Mouse (Mus musculus) midbrain, embryonic 16.5 days (tissue): ENCODE measurements around the gene Rfc5. TPM values are rescaled to one million over a fixed set of nuclear protein-coding genes. Genes with fewer than 3 reads are reported as not detected.

Source experiments
- ATAC-seq: fragments of 200-750 bp; cut with Nextera tagmentation; 2 replicates; pipeline ENCODE4 v1.8.0; 2017; ENCODE audit warnings: moderate TSS enrichment
- H3K27ac ChIP-seq: fragments of 300-500 bp; sonication (generic); 2 replicates; pipeline ENCODE4 v1.5.1; 2014; ENCODE audit warnings: mild to moderate bottlenecking, low read length, mixed read lengths
- H3K27me3 ChIP-seq: fragments of 300-500 bp; sonication (generic); 2 replicates; pipeline ENCODE4 v1.6.1; 2014; ENCODE audit warnings: low read depth, low read length, mixed read lengths; ENCODE audit not compliant: control insufficient read depth, insufficient read depth
- H3K36me3 ChIP-seq: fragments of 300-500 bp; sonication (generic); 2 replicates; pipeline ENCODE4 v1.6.1; 2014; ENCODE audit warnings: mild to moderate bottlenecking, low read length, moderate library complexity, mixed read lengths; ENCODE audit not compliant: control insufficient read depth, insufficient read depth
- H3K4me1 ChIP-seq: fragments of 300-500 bp; sonication (generic); 2 replicates; pipeline ENCODE4 v1.6.1; 2014; ENCODE audit warnings: mild to moderate bottlenecking, low read length, mixed read lengths; ENCODE audit not compliant: control insufficient read depth, insufficient read depth
- H3K4me2 ChIP-seq: fragments of 300-500 bp; sonication (generic); 2 replicates; pipeline ENCODE4 v1.6.1; 2014; ENCODE audit warnings: mild to moderate bottlenecking, low read length, mixed read lengths
- H3K4me3 ChIP-seq: fragments of 300-500 bp; sonication (generic); 2 replicates; pipeline ENCODE4 v1.5.1; 2014; ENCODE audit warnings: low read depth, mild to moderate bottlenecking, low read length, moderate library complexity, mixed read lengths
- H3K9ac ChIP-seq: fragments of 300-500 bp; sonication (generic); 2 replicates; pipeline ENCODE4 v1.6.1; 2014; ENCODE audit warnings: low read depth, low read length, mixed read lengths
- H3K9me3 ChIP-seq: fragments of 300-500 bp; sonication (generic); replicated peaks from 2 replicates; pipeline ENCODE4 v1.6.1; 2014; ENCODE audit warnings: mild to moderate bottlenecking, low read length, mixed read lengths; ENCODE audit not compliant: control insufficient read depth, poor library complexity, severe bottlenecking
- WGBS: fragments of 180-500 bp; shearing (Covaris S2); extraction: QIAGEN DNeasy Blood & Tissue Kit; methylation state at CpG from one replicate; pipeline ENCODE4 v1.1.7; 2014; 5-methylcytosine and 5-hydroxymethylcytosine counted together
- polyA plus RNA-seq: library from polyadenylated mRNA; unstranded; fragments of >200 nt; fragmentation: Nextera tagmentation; extraction: Ambion mirVana; gene quantifications from 2 replicates; pipeline ENCODE4 v1.2.1, GENCODE M21; 2015

The Rfc5 gene
- polyA plus RNA-seq, 1 experiment from 2014 or later: 22.9 TPM

- no peaks in the 10 kb centered on the region for H3K27me3 ChIP-seq
- peaks cover 7% of the 10 kb centered on the region for H3K4me1 ChIP-seq
- H3K36me3 ChIP-seq: peaks cover 28% of the 10 kb centered on the region
- 88% methylated on average over 13 of the region's 13 CpGs for WGBS
- no peak overlapping the region for H3K9ac ChIP-seq
- no peaks in the 10 kb centered on the region for H3K9me3 ChIP-seq
- H3K27ac ChIP-seq: no peak overlapping the region
- no peak overlapping the region for H3K4me2 ChIP-seq
- ATAC-seq: no peak
- no peak overlapping the region for H3K4me3 ChIP-seq
These were observed 22.8 kb downstream of the Rfc5 start for GRCm38 (mm10) chr5:117365904-117366561.

DNA sequence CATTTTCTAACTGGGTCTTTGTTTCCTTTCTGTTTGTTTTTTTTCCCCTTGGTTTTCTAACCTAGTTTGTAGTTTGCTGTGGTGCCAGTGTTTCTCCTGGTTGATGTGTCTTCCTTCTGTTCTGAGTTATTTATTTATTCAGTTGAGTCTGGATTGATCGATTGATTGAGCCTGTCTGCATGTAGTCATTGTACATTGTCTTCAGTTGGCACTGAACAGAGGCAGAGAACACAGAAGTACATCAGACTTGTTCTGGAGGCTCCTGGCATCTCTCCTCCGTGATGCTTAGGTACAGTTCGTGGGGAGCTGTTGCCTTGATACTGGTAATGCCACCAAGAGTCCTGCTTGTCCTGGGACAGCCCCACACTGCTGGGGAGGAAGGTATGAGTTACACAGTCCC is 24.0 kb downstream of the Rfc5 start:
- no peak for ATAC-seq
- Histone ChIP-seq H3K9ac (no peak overlapping the region), H3K4me1 (peaks cover 19% of the 10 kb centered on the region), H3K36me3 (peaks cover 18% of the 10 kb centered on the region), H3K4me3 (no peak overlapping the region), H3K9me3 (no peaks in the 10 kb centered on the region), H3K27ac (no peak overlapping the region), H3K4me2 (no peak overlapping the region), H3K27me3 (no peaks in the 10 kb centered on the region)
- WGBS: 91% methylated on average over 3 of the region's 3 CpGs

GRCm38 (mm10) chr5:117363066-117363782 is 25.6 kb downstream of the Rfc5 start:
- ATAC-seq: no peak
- WGBS: 61% methylated on average over 15 of the region's 15 CpGs
- no peak overlapping the region for H3K9ac ChIP-seq
- H3K4me1 ChIP-seq: peaks cover 29% of the 10 kb centered on the region
- H3K4me2 ChIP-seq: no peak overlapping the region
- no peaks in the 10 kb centered on the region for H3K27me3 ChIP-seq
- H3K4me3 ChIP-seq: no peak overlapping the region
- H3K36me3 ChIP-seq: peaks cover 13% of the 10 kb centered on the region; the same call in 1 of the 2 replicates
- no peaks in the 10 kb centered on the region for H3K9me3 ChIP-seq
- H3K27ac ChIP-seq: no peak overlapping the region

- no peak overlapping the region for H3K9ac ChIP-seq
- H3K9me3 ChIP-seq: no peaks in the 10 kb centered on the region
- ATAC-seq: no peak
- H3K36me3 ChIP-seq: peaks cover 11% of the 10 kb centered on the region; the same call in 1 of the 2 replicates
- no peak overlapping the region for H3K27ac ChIP-seq
- no peak overlapping the region for H3K4me2 ChIP-seq
- H3K4me3 ChIP-seq: no peak overlapping the region
- H3K27me3 ChIP-seq: no peaks in the 10 kb centered on the region
- WGBS: 62% methylated on average over 4 of the region's 4 CpGs
- H3K4me1 ChIP-seq: peaks cover 29% of the 10 kb centered on the region
These were observed 27.3 kb downstream of the Rfc5 start for GRCm38 (mm10) chr5:117361590-117361989.

GRCm38 (mm10) chr5:117360631-117361541 is 28.0 kb downstream of the Rfc5 start:
- no peak overlapping the region for H3K4me2 ChIP-seq
- 43% methylated on average over 13 of the region's 13 CpGs for WGBS
- no peak overlapping the region for H3K9ac ChIP-seq
- H3K27ac ChIP-seq: no peak overlapping the region
- no peak for ATAC-seq
- no peak overlapping the region for H3K4me3 ChIP-seq
- no peaks in the 10 kb centered on the region for H3K9me3 ChIP-seq
- H3K36me3 ChIP-seq: peaks cover 10% of the 10 kb centered on the region; the same call in 1 of the 2 replicates
- H3K4me1 ChIP-seq: peaks cover 36% of the 10 kb centered on the region
- no peaks in the 10 kb centered on the region for H3K27me3 ChIP-seq

DNA sequence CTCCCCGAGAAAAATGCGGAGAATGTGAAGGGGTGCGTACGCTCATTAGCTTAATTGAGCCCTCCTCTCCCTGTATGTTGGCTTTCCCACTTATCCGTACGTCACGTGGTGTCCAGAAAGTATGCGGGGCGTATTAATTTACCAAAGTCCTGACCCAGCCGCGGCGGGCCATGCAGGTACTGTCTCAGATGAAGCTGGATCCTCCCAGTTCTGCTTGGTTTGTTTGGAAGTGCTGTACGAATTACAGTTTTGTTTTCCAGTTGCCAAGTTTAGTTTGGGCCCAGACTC is 28.7 kb downstream of the Rfc5 start:
- Histone ChIP-seq H3K4me2 (0 out of 2 replicates have a peak overlapping the region, but pooled peaks have one; percentile 5), H3K9me3 (no peaks in the 10 kb centered on the region), H3K36me3 (peaks cover 7% of the 10 kb centered on the region; the same call in 1 of the 2 replicates), H3K9ac (no peak overlapping the region), H3K4me1 (peaks cover 40% of the 10 kb centered on the region), H3K27ac (no peak overlapping the region), H3K27me3 (no peaks in the 10 kb centered on the region), H3K4me3 (no peak overlapping the region)
- 46% methylated on average over 13 of the region's 13 CpGs for WGBS
- no peak for ATAC-seq

- no peaks in the 10 kb centered on the region for H3K9me3 ChIP-seq
- H3K27me3 ChIP-seq: no peaks in the 10 kb centered on the region
- peaks cover 40% of the 10 kb centered on the region for H3K4me1 ChIP-seq
- no peak overlapping the region for H3K27ac ChIP-seq
- 41% methylated on average over 7 of the region's 7 CpGs for WGBS
- 0 out of 2 replicates have a peak overlapping the region, but pooled peaks have one; percentile 5 for H3K4me2 ChIP-seq
- no peak for ATAC-seq
- no peak overlapping the region for H3K4me3 ChIP-seq
- H3K9ac ChIP-seq: no peak overlapping the region
- H3K36me3 ChIP-seq: peaks cover 7% of the 10 kb centered on the region; the same call in 1 of the 2 replicates
These were observed 29.2 kb downstream of the Rfc5 start for GRCm38 (mm10) chr5:117359497-117360227.

- Histone ChIP-seq H3K27ac (no peak overlapping the region), H3K36me3 (peaks cover 4% of the 10 kb centered on the region; the same call in 1 of the 2 replicates), H3K27me3 (no peaks in the 10 kb centered on the region), H3K9ac (no peak overlapping the region), H3K4me1 (peaks cover 40% of the 10 kb centered on the region), H3K4me3 (peak overlapping the region; percentile 97), H3K4me2 (peak overlapping the region; percentile 96), H3K9me3 (no peaks in the 10 kb centered on the region)
- no peak for ATAC-seq
- WGBS: 43% methylated on average over 11 of the region's 11 CpGs
These were observed 30.1 kb downstream of the Rfc5 start for GRCm38 (mm10) chr5:117358725-117359124.
